8 mouse cellular contexts compared by ENCODE assay signal in genomic region chr10:75316908-75317761, GRCm38 (mm10). TPM values are rescaled to one million over a fixed set of nuclear protein-coding genes. Genes with fewer than 3 reads are reported as not detected.
A peak's percentile ranks its signal among the peaks of the same experiment; 100 is the strongest.
DNase-seq lines count a peak whose midpoint lies in the region; ATAC-seq and TF ChIP-seq lines count a peak whose summit lies in the region.

No protein-coding gene starts in this region.

- H3K4me2 ChIP-seq in liver, embryonic 14.5 days (ENCODE audit: low read depth) = peak overlapping the region; percentile 67
- H3K4me2 ChIP-seq in stomach, embryonic 16.5 days (ENCODE audit: low read depth, low read length) = peak overlapping the region; percentile 79

- peak overlapping the region; percentile 36 for H3K9ac ChIP-seq in liver, embryonic 14.5 days (replicated peaks)
- peak overlapping the region; percentile 71 for H3K9ac ChIP-seq in stomach, embryonic 16.5 days (ENCODE audit: low read length)

- under 1% methylated on average over 77 of the region's 81 CpGs for WGBS in liver, embryonic 14.5 days (ENCODE audit: insufficient replicate concordance)
- WGBS in stomach, embryonic 16.5 days = 2% methylated on average over 78 of the region's 81 CpGs

- DNase-seq in layer of hippocampus, postnatal 10 days (ENCODE audit: low spot score in 2 of 2) = peak; percentile 73 to 80
- no peak for DNase-seq in layer of hippocampus, adult 11-12 months (ENCODE audit: low spot score)
- DNase-seq in cerebellum, postnatal 25 days = peak; percentile 66 to 78
- peak; percentile 43 to 62 for DNase-seq in gastrocnemius, postnatal 36 days
- peak; percentile 86 for DNase-seq in induced T-regulatory cell, adult 2 months (ENCODE audit: low read depth)
- DNase-seq in liver, embryonic 14.5 days (ENCODE audit: low read depth in 3 of 3, low spot score in 3 of 3) = no peak
- DNase-seq in naive thymus-derived CD4-positive, alpha-beta T cell, adult 2 months (ENCODE audit: low read depth) = peak; percentile 80

- H3K27me3 ChIP-seq in liver, embryonic 14.5 days (ENCODE audit: control insufficient read depth, insufficient read depth, low read length) = peaks cover 18% of the 10 kb centered on the region
- H3K27me3 ChIP-seq in stomach, embryonic 16.5 days (ENCODE audit: control insufficient read depth, insufficient read depth, low read length) = peaks cover 21% of the 10 kb centered on the region

- H3K9me3 ChIP-seq in liver, embryonic 14.5 days (ENCODE audit: control insufficient read depth, low read length) = no peaks in the 10 kb centered on the region
- H3K9me3 ChIP-seq in stomach, embryonic 16.5 days (replicated peaks; ENCODE audit: control insufficient read depth, low read length) = no peaks in the 10 kb centered on the region

- peaks cover 0 to 13% of the 10 kb centered on the region in 2 experiments; a peak in 2 of 4 replicates for H3K4me1 ChIP-seq in liver, embryonic 14.5 days (replicated peaks; ENCODE audit: control insufficient read depth in 2 of 2, insufficient read depth in 2 of 2, low read length in 1 of 2)
- peaks cover 12% of the 10 kb centered on the region; the same call in 1 of the 2 replicates for H3K4me1 ChIP-seq in stomach, embryonic 16.5 days (ENCODE audit: control insufficient read depth, insufficient read depth, low read length)

- H3K4me3 ChIP-seq in liver, embryonic 14.5 days (ENCODE audit: insufficient read depth in 1 of 2, low read depth in 2 of 2, low read length in 2 of 2) = peak overlapping the region; percentile 51 to 56
- peak overlapping the region; percentile 56 for H3K4me3 ChIP-seq in stomach, embryonic 16.5 days (replicated peaks; ENCODE audit: low read length)

- no peak overlapping the region for H3K27ac ChIP-seq in liver, embryonic 14.5 days
- H3K27ac ChIP-seq in stomach, embryonic 16.5 days (ENCODE audit: low read length) = no peak overlapping the region

- peak; percentile 56; the same call in 1 of the 2 replicates for ATAC-seq in liver, embryonic 14.5 days (ENCODE audit: insufficient read depth)
- peak; percentile 60; the same call in 1 of the 2 replicates for ATAC-seq in stomach, embryonic 16.5 days (ENCODE audit: insufficient read depth, low FRiP score)

- TF ChIP-seq EP300 in liver, embryonic 14.5 days (IDR thresholded peaks at IDR 0.05; ENCODE audit: low read depth) = no peak

- TF ChIP-seq CTCF in liver, embryonic 14.5 days (IDR thresholded peaks at IDR 0.05; ENCODE audit: low read depth) = peak; percentile 73

- intact Hi-C loops in gastrocnemius, postnatal 36 days (cut with DNase I) = loop anchor here (2.0 kb wide), 2 partner anchors 120 to 170 kb away; no protein-coding TSS in a partner anchor

- H3K36me3 ChIP-seq in liver, embryonic 14.5 days (replicated peaks; ENCODE audit: control insufficient read depth, insufficient read depth, low read depth) = no peaks in the 10 kb centered on the region
- no peaks in the 10 kb centered on the region for H3K36me3 ChIP-seq in stomach, embryonic 16.5 days (ENCODE audit: control insufficient read depth, insufficient read depth, low read length)

RNA-seq across cellular contexts. Expression of gene Adora2a, which starts 0.5 kb away (rescaled TPM):
- 1 to 10 TPM; 3.2 to 5.0 TPM for total RNA-seq in layer of hippocampus, postnatal 10 days (2021)
- 1 to 10 TPM; 1.6 to 1.9 TPM for total RNA-seq in gastrocnemius, postnatal 36 days (2021)
- 1.5 and 1.7 TPM in 2 replicates for polyA plus RNA-seq in liver, embryonic 14.5 days (2012; rRNA removed)
- 1.9 and 2.3 TPM in 2 replicates for polyA plus RNA-seq in liver, embryonic 14.5 days (2014; fragmentation: Nextera tagmentation; extraction: Ambion mirVana)
- 3.0 and 3.5 TPM in 2 replicates for polyA plus RNA-seq in stomach, embryonic 16.5 days (2015; fragmentation: Nextera tagmentation; extraction: Ambion mirVana)

Comparison
In these comparisons a context has a peak if more than half of its experiments do, and no peak if none do; other contexts are left out.
1. DNase-seq: peak in layer of hippocampus, postnatal 10 days (2 of 2), cerebellum, postnatal 25 days (2 of 2), gastrocnemius, postnatal 36 days (2 of 2), induced T-regulatory cell, adult 2 months (single experiment) and naive thymus-derived CD4-positive, alpha-beta T cell, adult 2 months (single experiment); none in layer of hippocampus, adult 11-12 months (single experiment) and liver, embryonic 14.5 days (0 of 3).